Mouse (Mus musculus) G1E (cell line): ENCODE results near the gene Naa20.

ENCODE experiments used
- CTCF ChIP-seq: IDR thresholded peaks from 2 replicates; pipeline ENCODE4 v1.5.1; 2012; ENCODE audit warnings: low read depth, low read length, inconsistent platforms, mixed read lengths
- GATA1 ChIP-seq: IDR thresholded peaks from 2 replicates; pipeline ENCODE4 v1.6.1; 2012; ENCODE audit warnings: borderline replicate concordance, low read length, inconsistent platforms, mixed read lengths
- GATA2 ChIP-seq: IDR thresholded peaks from 2 replicates; pipeline ENCODE4 v1.6.1; 2012; ENCODE audit warnings: low read depth, low read length, inconsistent platforms, borderline replicate concordance
- POLR2AphosphoS5 ChIP-seq: IDR thresholded peaks from 2 replicates; pipeline ENCODE4 v1.6.1; 2012; ENCODE audit warnings: low read depth, low read length, inconsistent platforms; ENCODE audit not compliant: insufficient replicate concordance
- TAL1 ChIP-seq: conservative IDR thresholded peaks from 2 replicates; pipeline ENCODE4 v1.6.1; 2012; ENCODE audit warnings: low read depth, low read length, inconsistent platforms, mixed read lengths

GRCm38 (mm10) chr2:145866695-145867449 lies 35.0 kb upstream of the Naa20 start:
- no peak for TF ChIP-seq CTCF
- TF ChIP-seq TAL1, result no peak
- no peak for TF ChIP-seq GATA1
- TF ChIP-seq GATA2, result no peak
- no peak for TF ChIP-seq POLR2AphosphoS5
